Mouse (Mus musculus) midbrain, embryonic 10.5 days (tissue): ENCODE results near the gene Trim30d. TPM values are rescaled to one million over a fixed set of nuclear protein-coding genes. Genes with fewer than 3 reads are reported as not detected.
A peak's percentile ranks its signal among the peaks of the same experiment; 100 is the strongest.
"Not testable (repeated sequence)": the region's sequence is repeated elsewhere in the genome, so short reads cannot be mapped to it uniquely, and the experiment has no call there.

Source experiments
- DNase-seq: peaks from one replicate; pipeline ENCODE4 v3.0.0-alpha.2; 2017; ENCODE audit warnings: low spot score
- H3K27ac ChIP-seq: fragments of 300-500 bp; sonication (generic); replicated peaks from 2 replicates; pipeline ENCODE4 v1.5.1; 2016; ENCODE audit warnings: mild to moderate bottlenecking
- H3K27me3 ChIP-seq: fragments of 300-500 bp; sonication (generic); 2 replicates; pipeline ENCODE4 v1.6.1; 2016; ENCODE audit warnings: low read depth, mild to moderate bottlenecking; ENCODE audit not compliant: poor library complexity, severe bottlenecking
- H3K36me3 ChIP-seq: fragments of 300-500 bp; sonication (generic); 2 replicates; pipeline ENCODE4 v1.6.1; 2016; ENCODE audit warnings: mild to moderate bottlenecking, moderate library complexity
- H3K4me1 ChIP-seq: fragments of 300-500 bp; sonication (generic); 2 replicates; pipeline ENCODE4 v1.6.1; 2016
- H3K4me3 ChIP-seq: fragments of 300-500 bp; sonication (generic); 2 replicates; pipeline ENCODE4 v1.5.1; 2016; ENCODE audit warnings: mild to moderate bottlenecking, moderate library complexity
- H3K9me3 ChIP-seq: fragments of 300-500 bp; sonication (generic); replicated peaks from 2 replicates; pipeline ENCODE4 v1.6.1; 2016; ENCODE audit warnings: mild to moderate bottlenecking
- WGBS: fragments of 180-500 bp; shearing (Covaris S2); methylation state at CpG from one replicate; pipeline ENCODE4 v1.1.7; 2016; 5-methylcytosine and 5-hydroxymethylcytosine counted together
- polyA plus RNA-seq: library from polyadenylated mRNA; unstranded; fragments of >200 nt; fragmentation: Nextera tagmentation; extraction: Ambion mirVana; gene quantifications from 2 replicates; pipeline ENCODE4 v1.2.1, GENCODE M21; 2016

The Trim30d gene
- polyA plus RNA-seq = 0.12 and 0.35 TPM in 2 replicates

GRCm38 (mm10) chr7:104507421-104508065 is at the start of gene Trim30d:
Gene Trim30d (minus strand): TSS chr7:104507849.
- H3K4me1 ChIP-seq, H3K36me3 ChIP-seq, H3K27me3 ChIP-seq, H3K4me3 ChIP-seq, DNase-seq, H3K27ac ChIP-seq, H3K9me3 ChIP-seq: not testable (repeated sequence)

GRCm38 (mm10) chr7:104552700-104553099 is 45.1 kb upstream of the Trim30d start:
- no peaks in the 10 kb centered on the region for H3K9me3 ChIP-seq
- WGBS = 74% methylated on average over 1 of the region's 1 CpGs
- no peak overlapping the region for H3K27ac ChIP-seq

GRCm38 (mm10) chr7:104549833-104550232 is 42.2 kb upstream of the Trim30d start, which contains the start of gene Olfr651:
Gene Olfr651 (plus strand): TSS chr7:104550133.
- WGBS = 87% methylated on average over 5 of the region's 5 CpGs

More at GRCm38 (mm10) chr7:104552700-104553099, 45.1 kb upstream of the Trim30d start:
- H3K4me3 ChIP-seq = no peak overlapping the region
- no peaks in the 10 kb centered on the region for H3K36me3 ChIP-seq
- no peaks in the 10 kb centered on the region for H3K4me1 ChIP-seq
- no peaks in the 10 kb centered on the region for H3K27me3 ChIP-seq
- no peak for DNase-seq

GRCm38 (mm10) chr7:104501589-104502371 is 5.9 kb downstream of the Trim30d start:
- Histone ChIP-seq H3K9me3 (0 out of 2 replicates have a peak, but pooled peaks cover 3% of the 10 kb centered on the region), H3K27me3 (peaks cover 9% of the 10 kb centered on the region; the same call in 1 of the 2 replicates), H3K36me3 (no peaks in the 10 kb centered on the region), H3K27ac (peak overlapping the region; percentile 80), H3K4me3 (peak overlapping the region; percentile 63), H3K4me1 (0 out of 2 replicates have a peak, but pooled peaks cover 4% of the 10 kb centered on the region)
- peak; percentile 65 for DNase-seq
- WGBS = 2% methylated on average over 59 of the region's 59 CpGs

More at GRCm38 (mm10) chr7:104549833-104550232, 42.2 kb upstream of the Trim30d start, which contains the start of gene Olfr651:
- H3K4me1 ChIP-seq = no peaks in the 10 kb centered on the region
- H3K27me3 ChIP-seq = no peaks in the 10 kb centered on the region
- H3K27ac ChIP-seq = no peak within 1 kb of the TSS
- H3K4me3 ChIP-seq = no peak within 1 kb of the TSS
- no peak for DNase-seq
- no peaks in the 10 kb centered on the region for H3K9me3 ChIP-seq
- no peaks in the 10 kb centered on the region for H3K36me3 ChIP-seq

- not testable (repeated sequence) for H3K4me3 ChIP-seq, H3K36me3 ChIP-seq, H3K27me3 ChIP-seq, DNase-seq, H3K9me3 ChIP-seq, H3K27ac ChIP-seq, H3K4me1 ChIP-seq
- WGBS = 81% methylated on average over 6 of the region's 6 CpGs
Observed at GRCm38 (mm10) chr7:104501186-104501585, 6.5 kb downstream of the Trim30d start.

GRCm38 (mm10) chr7:104499464-104499863 is 8.2 kb downstream of the Trim30d start:
- H3K9me3 ChIP-seq, H3K27ac ChIP-seq, H3K4me3 ChIP-seq, H3K27me3 ChIP-seq, H3K4me1 ChIP-seq, DNase-seq, H3K36me3 ChIP-seq: not testable (repeated sequence)
- WGBS = 74% methylated on average over 7 of the region's 8 CpGs

GRCm38 (mm10) chr7:104465065-104465744 is 42.4 kb downstream of the Trim30d start, which contains the start of gene Trim30a:
Gene Trim30a (minus strand): TSS chr7:104465193.
- 85% methylated on average over 3 of the region's 3 CpGs for whole genome bisulfite sequencing
- H3K4me3 ChIP-seq = no peak within 1 kb of the TSS
- H3K4me1 ChIP-seq = no peaks in the 10 kb centered on the region
- H3K9me3 ChIP-seq = no peaks in the 10 kb centered on the region
- no peaks in the 10 kb centered on the region for H3K36me3 ChIP-seq
- no peak for DNase-seq
- H3K27ac ChIP-seq = no peak within 1 kb of the TSS
- no peaks in the 10 kb centered on the region for H3K27me3 ChIP-seq

GRCm38 (mm10) chr7:104445961-104446645 is 61.5 kb downstream of the Trim30d start:
- H3K4me3 ChIP-seq = no peak overlapping the region
- no peak overlapping the region for H3K27ac ChIP-seq
- H3K4me1 ChIP-seq = no peaks in the 10 kb centered on the region
- WGBS = 80% methylated on average over 2 of the region's 2 CpGs
- no peak for DNase-seq
- H3K36me3 ChIP-seq = no peaks in the 10 kb centered on the region
- H3K9me3 ChIP-seq = no peaks in the 10 kb centered on the region
- H3K27me3 ChIP-seq = no peaks in the 10 kb centered on the region

Other genes with a start within 250 kb of the Trim30d start
- 0.11 TPM in 1 of 2 replicates, not detected in the other for gene Trim5, start 219.8 kb downstream of the Trim30d start, polyA plus RNA-seq
- 1.2 and 1.8 TPM in 2 replicates for gene Trim12a, start 192.4 kb downstream of the Trim30d start, polyA plus RNA-seq
- gene Trim34b, start 178.4 kb downstream of the Trim30d start, polyA plus RNA-seq = not detected in 2 replicates
- 0.41 and 0.46 TPM in 2 replicates for gene Trim12c, start 154.5 kb downstream of the Trim30d start, polyA plus RNA-seq
- 0.25 TPM in 1 of 2 replicates, not detected in the other for gene Trim30b, start 138.0 kb downstream of the Trim30d start, polyA plus RNA-seq
- not detected in 2 replicates for gene Trim30c, start 107.0 kb downstream of the Trim30d start, polyA plus RNA-seq
- 0.30 and 0.51 TPM in 2 replicates for gene Trim30a, start 42.7 kb downstream of the Trim30d start, polyA plus RNA-seq
- gene Olfr651, start 42.3 kb upstream of the Trim30d start, polyA plus RNA-seq = not detected in 2 replicates
- not detected in 2 replicates for gene Olfr652, start 53.1 kb upstream of the Trim30d start, polyA plus RNA-seq
- gene Olfr653, start 69.5 kb upstream of the Trim30d start, polyA plus RNA-seq = not detected in 2 replicates
- not detected in 2 replicates for gene Olfr654, start 79.2 kb upstream of the Trim30d start, polyA plus RNA-seq
- gene Olfr655, start 93.9 kb upstream of the Trim30d start, polyA plus RNA-seq = 0.10 TPM in 1 of 2 replicates, not detected in the other
- not detected in 2 replicates for gene Olfr656, start 106.1 kb upstream of the Trim30d start, polyA plus RNA-seq
- gene Olfr657, start 116.9 kb upstream of the Trim30d start, polyA plus RNA-seq = not detected in 2 replicates
- not detected in 2 replicates for gene Olfr658, start 139.5 kb upstream of the Trim30d start, polyA plus RNA-seq
- gene Olfr659, start 158.9 kb upstream of the Trim30d start, polyA plus RNA-seq = not detected in 2 replicates
- not detected in 2 replicates for gene Olfr661, start 178.7 kb upstream of the Trim30d start, polyA plus RNA-seq